Mouse (Mus musculus): ENCODE measurements around the gene Zfp618.

GRCm38 (mm10) chr4:62998431-62998835 lies 33.1 kb downstream of the Zfp618 start:
- TF ChIP-seq CTCF (IDR thresholded peaks at IDR 0.05; ENCODE audit: extremely low read depth, insufficient read length, insufficient replicate concordance, low read depth, low read length) (no peak), POLR2A (IDR thresholded peaks at IDR 0.05; ENCODE audit: low read depth, low read length) (no peak)

Data from small intestine, adult 2 months (tissue).